Mouse (Mus musculus): ENCODE data around the gene Gjd3.

DNA sequence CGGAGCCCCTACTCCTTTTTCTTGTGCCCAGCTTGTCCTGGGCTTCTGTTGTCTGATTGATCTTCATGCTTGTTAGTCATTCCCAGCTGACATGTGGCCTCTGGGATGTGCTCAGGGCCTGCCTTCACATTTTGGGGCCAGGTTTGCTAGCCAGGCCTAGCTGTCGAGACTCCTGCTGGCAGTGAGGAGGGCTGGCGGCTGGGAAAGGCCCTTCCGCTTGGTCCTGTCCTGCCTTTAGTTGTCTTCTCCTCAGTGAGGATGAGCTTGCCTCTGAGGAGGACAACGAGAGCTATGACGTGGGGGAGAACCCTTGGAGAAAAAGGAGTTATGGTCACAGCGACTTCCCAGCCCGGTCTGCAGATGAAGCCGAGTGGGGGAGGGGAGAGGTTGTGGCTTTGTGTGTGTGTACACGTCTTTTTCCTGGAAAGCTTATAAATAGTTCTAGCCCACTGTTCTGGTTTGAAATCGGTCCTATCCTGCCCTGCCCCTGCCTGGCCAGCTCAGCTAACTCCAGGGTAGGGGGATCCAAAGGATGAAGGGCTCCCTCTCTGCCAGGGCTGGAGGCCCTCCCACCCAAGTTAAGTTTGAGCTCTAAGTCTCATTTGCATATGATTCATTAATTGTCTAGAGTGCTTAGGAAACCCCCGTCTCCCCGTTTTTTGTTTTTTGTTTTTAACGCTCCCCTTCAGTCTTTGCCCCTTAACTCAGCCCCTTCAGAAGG is 38.9 kb downstream of the Gjd3 start:
- TF ChIP-seq POLR2A (IDR thresholded peaks at IDR 0.05; ENCODE audit: borderline replicate concordance, control insufficient read depth, low read depth, low read length) (no peak), CTCF (IDR thresholded peaks at IDR 0.05; ENCODE audit: control insufficient read depth, insufficient read depth, low read length) (no peak)
